Mouse (Mus musculus) limb, embryonic 14.5 days (tissue): Measurements from ENCODE around the gene Per3. TPM values are rescaled to one million over a fixed set of nuclear protein-coding genes. Genes with fewer than 3 reads are reported as not detected.

Experiments used
- ATAC-seq: fragments of 200-750 bp; cut with Nextera tagmentation; 2 replicates; pipeline ENCODE4 v1.8.0; 2017; ENCODE audit warnings: low read depth, moderate number of reproducible peaks, moderate TSS enrichment; ENCODE audit not compliant: low FRiP score
- DNase-seq: peaks from one replicate; pipeline ENCODE4 v3.0.0-alpha.2; 2015; ENCODE audit warnings: low spot score
- H3K27ac ChIP-seq: fragments of 300-500 bp; sonication (generic); replicated peaks from 2 replicates; pipeline ENCODE4 v1.5.1; 2014; ENCODE audit warnings: low read depth, mild to moderate bottlenecking, low read length, moderate library complexity, mixed read lengths
- H3K27me3 ChIP-seq: fragments of 300-500 bp; sonication (generic); 2 replicates; pipeline ENCODE4 v1.6.1; 2014; ENCODE audit warnings: low read length, mixed read lengths; ENCODE audit not compliant: control insufficient read depth, insufficient read depth
- H3K36me3 ChIP-seq: fragments of 300-500 bp; sonication (generic); 2 replicates; pipeline ENCODE4 v1.6.1; 2014; ENCODE audit warnings: mild to moderate bottlenecking, low read length, moderate library complexity, mixed read lengths; ENCODE audit not compliant: control insufficient read depth, insufficient read depth
- H3K4me1 ChIP-seq: fragments of 300-500 bp; sonication (generic); 2 replicates; pipeline ENCODE4 v1.6.1; 2014; ENCODE audit warnings: antibody characterized with exemption, low read length, mixed read lengths; ENCODE audit not compliant: control insufficient read depth, insufficient read depth
- H3K4me2 ChIP-seq: fragments of 300-500 bp; sonication (generic); replicated peaks from 2 replicates; pipeline ENCODE4 v1.6.1; 2014; ENCODE audit warnings: low read depth, mild to moderate bottlenecking, low read length, moderate library complexity; ENCODE audit not compliant: severe bottlenecking
- H3K4me3 ChIP-seq: fragments of 300-500 bp; sonication (generic); replicated peaks from 2 replicates; pipeline ENCODE4 v1.5.1; 2014; ENCODE audit warnings: low read length
- H3K9ac ChIP-seq: fragments of 300-500 bp; sonication (generic); 2 replicates; pipeline ENCODE4 v1.6.1; 2014; ENCODE audit warnings: mild to moderate bottlenecking, low read depth, low read length, moderate library complexity; ENCODE audit not compliant: severe bottlenecking
- H3K9me3 ChIP-seq: fragments of 300-500 bp; sonication (generic); 2 replicates; pipeline ENCODE4 v1.6.1; 2016; ENCODE audit warnings: low read length; ENCODE audit not compliant: control insufficient read depth
- POLR2A ChIP-seq: fragments of 200-500 bp; IDR thresholded peaks from 2 replicates; pipeline ENCODE4 v1.8.0; 2012; ENCODE audit warnings: inconsistent platforms, mild to moderate bottlenecking, moderate library complexity, borderline replicate concordance; ENCODE audit not compliant: insufficient read depth, insufficient read length; ENCODE audit errors: extremely low read depth
- WGBS: fragments of 180-500 bp; shearing (Covaris S2); extraction: QIAGEN DNeasy Blood & Tissue Kit; methylation state at CpG from one replicate; pipeline ENCODE4 v1.1.7; 2014; 5-methylcytosine and 5-hydroxymethylcytosine counted together
- polyA plus RNA-seq, 2 experiments: library from polyadenylated mRNA; depleted of rRNA in 1 of 2; stranded (reverse) in 1 of 2; unstranded in 1 of 2; fragments of >200 nt; fragmentation: Nextera tagmentation in 1 of 2; extraction: Ambion mirVana in 1 of 2; gene quantifications; 2 replicates each; pipeline versions ENCODE4 v1.2.1 to v1.2.3; 2012 to 2014

Gene Per3
- polyA plus RNA-seq, 2 experiments, result 6.1 to 7.8 TPM

- no peak for TF ChIP-seq POLR2A
- Histone ChIP-seq H3K36me3 (no peaks in the 10 kb centered on the region), H3K4me2 (no peak overlapping the region), H3K4me3 (no peak overlapping the region), H3K27ac (no peak overlapping the region), H3K4me1 (no peaks in the 10 kb centered on the region), H3K9me3 (no peaks in the 10 kb centered on the region), H3K27me3 (no peaks in the 10 kb centered on the region), H3K9ac (no peak overlapping the region)
- DNase-seq, result no peak
- 82% methylated on average over 7 of the region's 7 CpGs for WGBS
- no peak for ATAC-seq
Observed at GRCm38 (mm10) chr4:150958536-150958935, 85.9 kb downstream of the Per3 start.

DNA sequence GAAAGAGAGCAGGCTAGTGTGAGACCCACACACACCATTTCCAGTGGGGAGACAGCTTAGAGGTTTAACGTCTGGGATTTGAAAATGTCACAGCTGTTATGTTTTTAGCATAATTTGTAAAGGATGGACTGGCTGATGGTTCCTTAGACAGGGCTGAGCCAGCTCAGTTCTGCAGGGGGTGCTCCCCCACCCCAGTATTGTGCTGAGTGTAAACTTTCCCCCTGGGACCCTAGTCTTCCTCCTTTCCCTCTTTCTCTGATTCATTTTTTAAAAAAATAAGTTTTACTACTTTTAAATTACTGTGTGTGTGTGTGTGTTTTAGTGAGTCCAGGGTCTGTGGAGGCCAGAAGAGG, 87.4 kb downstream of the Per3 start:
- Histone ChIP-seq H3K4me1 (no peaks in the 10 kb centered on the region), H3K27me3 (no peaks in the 10 kb centered on the region), H3K9me3 (no peaks in the 10 kb centered on the region), H3K9ac (no peak overlapping the region), H3K27ac (no peak overlapping the region), H3K4me2 (no peak overlapping the region), H3K36me3 (no peaks in the 10 kb centered on the region), H3K4me3 (no peak overlapping the region)
- 55% methylated on average over 1 of the region's 1 CpGs for WGBS
- ATAC-seq (no peak), DNase-seq (no peak)
- no peak for TF ChIP-seq POLR2A

DNA sequence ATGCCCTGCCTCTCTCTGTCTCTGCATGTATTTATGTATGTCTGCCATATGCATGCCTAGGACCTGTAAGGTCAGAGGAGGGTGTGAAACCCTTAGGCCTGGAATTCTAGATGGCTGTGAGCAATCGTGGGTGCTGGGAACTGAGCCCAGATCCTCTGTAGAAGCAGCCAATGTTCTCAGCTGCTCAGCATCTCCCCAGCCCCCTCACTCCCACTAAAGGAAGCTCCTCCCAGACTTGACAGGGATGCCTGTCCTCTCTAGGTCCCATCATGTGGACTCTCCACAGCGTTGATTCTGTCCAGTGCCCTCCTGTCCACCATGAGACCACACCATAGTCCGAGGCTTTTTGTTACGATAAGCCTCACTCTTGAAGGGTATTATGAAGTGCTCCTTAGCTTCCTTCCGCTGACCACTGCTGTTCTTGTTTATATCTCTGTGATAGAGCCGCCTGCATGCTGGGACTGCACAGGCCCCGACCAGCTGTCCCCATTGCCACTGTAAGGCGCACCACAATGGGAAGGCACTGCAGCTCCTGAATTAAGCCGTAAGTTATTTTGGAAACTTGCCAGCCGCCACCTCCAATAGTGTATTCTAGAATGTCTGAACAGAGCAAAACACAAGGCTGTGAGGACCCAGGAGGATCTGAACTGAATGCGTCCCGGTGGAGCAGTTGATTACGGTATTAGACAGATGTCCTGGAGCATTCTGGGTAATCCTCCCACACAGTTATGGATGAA, 87.9 kb downstream of the Per3 start:
- peak; percentile 74 for ATAC-seq
- 66% methylated on average over 13 of the region's 13 CpGs for WGBS
- Histone ChIP-seq H3K4me3 (no peak overlapping the region), H3K4me1 (no peaks in the 10 kb centered on the region), H3K9me3 (no peaks in the 10 kb centered on the region), H3K4me2 (no peak overlapping the region), H3K27me3 (no peaks in the 10 kb centered on the region), H3K9ac (no peak overlapping the region), H3K36me3 (no peaks in the 10 kb centered on the region), H3K27ac (no peak overlapping the region)
- DNase-seq, result peak; percentile 49
- TF ChIP-seq POLR2A, result no peak

Other genes with a start within 250 kb of the Per3 start
- gene Errfi1, start 190.7 kb downstream of the Per3 start, polyA plus RNA-seq (2012; rRNA removed), result 20.2 and 22.3 TPM in 2 replicates
- 23.9 and 27.2 TPM in 2 replicates for gene Errfi1, start 190.7 kb downstream of the Per3 start, polyA plus RNA-seq (2014; fragmentation: Nextera tagmentation; extraction: Ambion mirVana)
- gene Park7, start 130.2 kb downstream of the Per3 start, polyA plus RNA-seq (2012; rRNA removed), result 223 and 296 TPM in 2 replicates
- 415 and 416 TPM in 2 replicates for gene Park7, start 130.2 kb downstream of the Per3 start, polyA plus RNA-seq (2014; fragmentation: Nextera tagmentation; extraction: Ambion mirVana)
- gene Tnfrsf9, start 130.1 kb downstream of the Per3 start, polyA plus RNA-seq (2012; rRNA removed), result 0.79 and 0.80 TPM in 2 replicates
- gene Tnfrsf9, start 130.1 kb downstream of the Per3 start, polyA plus RNA-seq (2014; fragmentation: Nextera tagmentation; extraction: Ambion mirVana), result 0.08 and 0.19 TPM in 2 replicates
- not detected in 2 replicates for gene Uts2, start 47.6 kb downstream of the Per3 start, polyA plus RNA-seq (2012; rRNA removed)
- gene Uts2, start 47.6 kb downstream of the Per3 start, polyA plus RNA-seq (2014; fragmentation: Nextera tagmentation; extraction: Ambion mirVana), result not detected in 2 replicates
- gene Vamp3, start 13.3 kb upstream of the Per3 start, polyA plus RNA-seq (2012; rRNA removed), result 93.0 and 94.8 TPM in 2 replicates
- gene Vamp3, start 13.3 kb upstream of the Per3 start, polyA plus RNA-seq (2014; fragmentation: Nextera tagmentation; extraction: Ambion mirVana), result 50.7 and 55.1 TPM in 2 replicates
- not detected in 2 replicates for gene Gm13090, start 44.9 kb upstream of the Per3 start, polyA plus RNA-seq (2012; rRNA removed)
- not detected in 2 replicates for gene Gm13090, start 44.9 kb upstream of the Per3 start, polyA plus RNA-seq (2014; fragmentation: Nextera tagmentation; extraction: Ambion mirVana)